Mouse (Mus musculus) kidney, adult 18-20 months (tissue): Measurements from ENCODE around the gene Zfp277.
A peak's percentile ranks its signal among the peaks of the same experiment; 100 is the strongest.

Experiments
- DNase-seq: peaks from one replicate; pipeline ENCODE4 v3.0.0; 2021

Zfp277 gene

DNA sequence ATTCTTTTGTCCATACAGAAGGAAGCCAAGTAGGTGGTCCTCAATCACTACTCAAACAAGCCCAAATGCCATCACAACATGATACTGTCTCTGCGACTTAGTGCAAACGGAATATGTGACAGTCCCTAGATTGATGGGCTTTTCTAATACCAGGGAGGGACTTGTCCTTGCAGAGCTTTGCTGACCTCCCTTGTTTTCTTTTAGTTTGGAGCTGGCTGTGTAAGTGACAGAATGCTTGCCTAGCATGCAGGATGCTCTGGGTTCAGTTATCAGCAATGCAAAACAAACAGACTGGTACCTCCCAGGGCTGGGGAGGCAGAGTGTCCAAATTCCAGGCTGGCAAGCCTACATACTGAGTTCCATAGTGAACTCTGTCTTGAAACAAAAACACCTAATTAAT is 7.7 kb downstream of the Zfp277 start:
- no peak for DNase-seq

GRCm38 (mm10) chr12:40434101-40434500 is 11.6 kb downstream of the Zfp277 start:
- DNase-seq = no peak

DNA sequence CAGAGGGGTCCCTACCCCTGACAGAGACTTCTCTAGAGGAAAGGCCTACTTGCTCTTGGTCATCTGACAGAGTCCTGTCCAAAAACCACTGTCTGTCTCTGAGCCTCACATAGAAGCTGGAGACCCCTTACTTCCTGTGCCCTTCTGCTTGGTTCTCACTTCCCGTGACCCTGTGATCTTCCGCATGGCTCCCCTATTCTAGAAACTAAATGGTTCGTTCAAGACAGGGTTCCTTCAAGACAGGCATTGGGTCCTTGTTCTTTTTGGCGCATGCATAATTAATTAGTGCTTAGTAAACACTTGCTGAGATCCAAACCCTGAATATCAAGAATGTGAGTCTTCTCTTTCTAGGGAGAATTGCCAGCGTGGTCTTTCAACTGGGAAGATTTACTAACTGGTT is 14.6 kb downstream of the Zfp277 start:
- no peak for DNase-seq

GRCm38 (mm10) chr12:40429976-40430375 is 15.7 kb downstream of the Zfp277 start:
- DNase-seq = no peak

- DNase-seq = no peak
Observed at GRCm38 (mm10) chr12:40427606-40428005, 18.1 kb downstream of the Zfp277 start.

DNA sequence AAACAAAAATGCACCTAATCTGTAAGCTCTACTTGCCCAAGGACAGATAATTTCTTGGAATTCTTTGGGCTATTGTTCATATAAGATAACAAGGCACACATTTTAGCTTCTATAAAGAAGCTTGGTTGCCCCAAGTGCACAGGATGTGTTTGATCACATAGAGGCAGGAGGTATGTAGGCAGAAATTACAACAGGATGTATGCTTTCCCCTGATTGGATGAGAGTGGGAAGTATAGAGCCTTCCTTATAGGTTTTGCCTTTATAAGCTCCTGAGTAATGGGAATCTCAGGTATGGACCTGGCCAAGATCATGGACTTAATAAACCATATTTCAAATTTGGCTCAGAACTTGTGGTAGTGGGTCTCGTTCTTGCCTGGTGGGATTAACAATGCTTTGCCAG is 20.7 kb downstream of the Zfp277 start:
- DNase-seq = no peak

GRCm38 (mm10) chr12:40417257-40417656 is 28.4 kb downstream of the Zfp277 start:
- no peak for DNase-seq

DNA sequence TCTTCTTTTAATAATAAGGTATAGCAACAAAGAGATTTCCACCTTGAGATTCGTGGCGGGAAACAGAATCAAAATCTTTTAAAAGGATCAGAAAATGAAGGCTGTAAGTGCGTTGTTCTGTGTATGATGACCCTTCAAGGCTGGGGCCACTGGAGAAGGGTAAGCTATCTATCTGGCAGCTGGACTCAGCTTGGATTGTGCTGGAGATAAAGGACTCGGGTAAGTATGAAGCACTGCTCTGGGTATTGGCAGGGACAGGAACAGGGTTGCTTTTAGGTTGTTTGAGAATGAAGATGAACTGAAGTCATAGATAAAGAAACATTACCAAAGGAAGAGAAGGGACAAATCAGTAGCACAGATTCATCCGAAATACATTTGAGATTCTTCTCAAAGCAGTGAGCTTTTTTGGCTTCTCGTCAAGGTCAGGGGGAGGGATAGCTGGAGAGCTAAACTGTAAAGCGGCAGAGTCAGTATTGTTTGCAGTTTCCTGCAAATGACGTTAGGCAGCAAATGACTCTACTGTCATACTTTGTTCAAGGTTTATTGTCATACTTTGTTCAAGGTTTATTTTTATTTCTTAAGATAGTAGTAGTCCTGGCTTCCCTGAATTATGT is 30.3 kb downstream of the Zfp277 start:
- DNase-seq = no peak

DNA sequence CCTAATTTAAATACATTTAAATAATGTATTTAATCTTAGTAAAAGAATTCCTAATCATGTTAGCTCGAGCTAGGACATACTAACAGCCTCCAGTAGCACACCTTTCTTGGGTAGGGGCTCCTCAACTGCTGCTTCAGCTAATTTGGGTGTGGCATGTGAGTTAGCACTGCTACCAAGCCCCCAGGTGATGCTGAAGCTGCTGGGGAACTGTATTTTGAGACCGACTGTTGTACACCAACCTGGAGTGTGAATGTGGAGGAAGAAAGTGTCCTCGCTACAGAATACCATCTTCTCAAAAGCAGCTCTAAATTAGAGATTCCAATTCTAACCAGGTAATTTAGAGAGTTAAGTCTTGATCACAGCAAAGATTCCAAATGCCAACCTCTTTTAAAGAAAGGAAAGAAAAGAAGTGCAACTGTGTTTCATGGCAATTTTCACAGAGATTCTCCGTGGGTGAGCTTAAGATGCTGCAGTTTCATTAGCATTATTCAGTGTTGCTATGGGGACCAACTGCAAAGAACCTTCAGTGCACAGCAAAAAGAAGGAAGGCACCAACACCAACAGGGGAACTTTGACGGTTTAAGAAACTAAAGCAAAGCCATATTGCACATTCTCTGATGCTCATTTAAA is 30.9 kb downstream of the Zfp277 start:
- no peak for DNase-seq

DNA sequence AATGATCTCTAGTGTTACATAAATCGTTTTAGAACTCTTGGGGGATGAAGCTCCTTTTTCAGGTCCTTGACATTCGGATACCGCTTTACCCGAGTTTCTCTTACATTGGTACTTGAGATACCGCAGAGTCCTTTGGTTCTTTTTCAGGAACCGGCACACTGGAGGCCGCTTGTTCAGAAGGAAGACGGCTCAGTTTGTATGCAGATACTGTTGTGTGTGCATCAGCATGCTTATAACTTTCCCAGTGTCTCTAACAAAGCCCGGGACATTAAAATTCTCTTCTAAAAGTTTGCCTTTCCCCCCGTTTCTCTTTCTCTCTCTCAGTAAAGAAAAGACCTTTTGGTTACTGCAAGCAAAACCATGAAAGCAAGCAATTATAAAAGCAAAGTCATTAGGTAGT is 45.9 kb downstream of the Zfp277 start:
- no peak for DNase-seq

GRCm38 (mm10) chr12:40399386-40399785 is 46.3 kb downstream of the Zfp277 start:
- no peak for DNase-seq

DNA sequence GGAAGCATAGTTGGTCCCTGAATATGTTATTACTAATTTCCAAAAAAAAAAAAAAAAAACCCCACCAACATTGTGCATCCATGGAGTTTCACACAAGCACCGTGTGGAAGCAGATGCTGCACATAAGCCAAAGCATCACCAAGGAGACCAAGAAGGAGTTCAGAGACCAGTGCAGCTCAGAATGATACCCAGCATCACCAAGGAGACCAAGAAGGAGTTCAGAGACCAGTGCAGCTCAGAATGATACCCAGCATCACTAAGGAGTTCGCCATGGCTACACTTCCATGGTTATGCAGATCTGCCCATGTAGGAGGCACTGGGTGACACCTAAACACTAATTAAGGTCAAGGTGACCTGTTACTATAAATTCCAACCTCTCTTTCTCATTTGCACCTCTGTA is 46.8 kb downstream of the Zfp277 start:
- DNase-seq = no peak

- DNase-seq = no peak
Observed at GRCm38 (mm10) chr12:40392869-40393268, 52.8 kb downstream of the Zfp277 start.

GRCm38 (mm10) chr12:40391262-40391661 is 54.4 kb downstream of the Zfp277 start:
- no peak for DNase-seq

- no peak for DNase-seq
Observed at GRCm38 (mm10) chr12:40387786-40388185, 57.9 kb downstream of the Zfp277 start.

- DNase-seq = no peak
Observed at GRCm38 (mm10) chr12:40385301-40385700, 60.4 kb downstream of the Zfp277 start.

- no peak for DNase-seq
Observed at GRCm38 (mm10) chr12:40383718-40384117, 62.0 kb downstream of the Zfp277 start.

DNA sequence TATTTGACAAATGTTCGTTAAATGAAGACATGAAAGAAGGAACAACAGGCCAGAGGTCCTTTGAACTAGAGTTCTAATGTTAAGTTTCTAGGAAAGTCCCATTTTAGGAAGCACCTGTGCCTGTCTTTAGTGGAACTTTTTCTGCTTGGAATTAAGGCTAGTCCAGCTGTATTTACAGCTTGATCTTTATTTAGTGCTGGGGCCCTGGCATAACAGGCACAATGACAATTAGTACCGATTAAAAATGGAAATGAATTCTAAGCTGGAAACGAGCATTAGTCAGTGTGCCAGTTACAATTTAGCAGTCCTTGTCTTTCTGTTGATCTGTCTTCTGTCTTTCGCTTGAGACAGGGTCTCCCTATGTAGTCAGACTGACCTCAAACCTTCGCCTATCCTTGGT is 63.2 kb downstream of the Zfp277 start:
- DNase-seq = no peak

- DNase-seq = peak; percentile 29
Observed at GRCm38 (mm10) chr12:40381824-40382223, 63.9 kb downstream of the Zfp277 start.

DNA sequence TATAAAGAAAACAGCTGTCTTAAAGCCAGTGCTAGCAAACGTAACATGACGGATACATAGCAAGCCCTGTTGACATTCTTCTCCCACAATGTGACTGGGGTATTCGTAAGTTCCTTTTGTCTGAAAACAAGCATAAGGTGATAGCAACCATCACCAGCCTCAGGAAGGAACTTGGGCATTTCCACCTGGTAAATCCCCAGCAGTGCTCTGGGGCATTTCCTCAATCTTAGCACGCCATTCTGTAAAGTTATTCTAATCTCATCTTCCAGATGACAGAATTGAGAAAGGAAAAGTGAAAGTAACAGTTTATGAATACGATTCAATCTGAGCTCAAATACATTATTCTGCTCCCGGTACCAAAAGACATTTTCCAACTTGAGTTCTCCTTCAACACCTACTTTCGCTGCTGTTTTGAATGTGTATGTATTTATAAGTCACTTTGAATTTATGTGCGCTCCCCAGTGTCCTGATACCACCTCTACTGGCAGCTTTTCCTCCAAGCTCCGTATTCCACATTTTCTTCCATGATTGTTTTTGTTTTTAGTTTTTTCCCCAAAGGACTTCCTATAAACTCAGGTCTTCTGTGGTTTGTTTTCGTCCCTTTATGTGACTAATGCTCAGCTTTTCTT is 64.4 kb downstream of the Zfp277 start:
- DNase-seq = no peak

- DNase-seq = no peak
Observed at GRCm38 (mm10) chr12:40379538-40379923, 66.2 kb downstream of the Zfp277 start.

GRCm38 (mm10) chr12:40378621-40379537 is 66.8 kb downstream of the Zfp277 start:
- DNase-seq = no peak

GRCm38 (mm10) chr12:40351879-40352278 is 93.8 kb downstream of the Zfp277 start:
- no peak for DNase-seq

DNA sequence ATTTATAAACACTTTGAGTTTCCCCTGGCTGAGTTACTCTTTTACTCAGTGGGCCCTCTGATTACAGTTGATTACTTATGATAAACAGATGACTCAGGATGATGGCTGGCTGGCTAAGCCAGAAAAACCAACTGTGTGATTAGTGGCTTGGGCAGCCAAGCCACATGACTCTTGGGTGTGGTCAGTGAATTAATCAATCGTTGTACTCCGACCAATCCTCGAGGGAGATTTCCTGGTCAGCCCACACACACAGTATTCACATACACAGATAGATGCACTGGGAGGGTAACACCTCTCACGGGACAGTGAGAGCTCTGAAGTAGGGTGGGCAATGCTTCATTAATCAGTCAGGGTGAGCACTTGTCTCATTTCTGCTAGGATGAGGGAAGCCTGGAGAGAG is 97.5 kb downstream of the Zfp277 start:
- no peak for DNase-seq
